Mouse (Mus musculus) ZHBTc4 (cell line): ENCODE measurements at regions not wholly inside any gene's neighbourhood (a gene's known extent, or its start where the extent isn't known, plus 50 kb on each side); places are given as distances from the start of the nearest gene placed in this dataset.
A peak's percentile ranks its signal among the peaks of the same experiment; 100 is the strongest.

ENCODE experiments used
- DNase-seq: peaks from one replicate; pipeline ENCODE4 v3.0.0-alpha.2; 2011; ENCODE audit warnings: low read depth, low spot score

DNA sequence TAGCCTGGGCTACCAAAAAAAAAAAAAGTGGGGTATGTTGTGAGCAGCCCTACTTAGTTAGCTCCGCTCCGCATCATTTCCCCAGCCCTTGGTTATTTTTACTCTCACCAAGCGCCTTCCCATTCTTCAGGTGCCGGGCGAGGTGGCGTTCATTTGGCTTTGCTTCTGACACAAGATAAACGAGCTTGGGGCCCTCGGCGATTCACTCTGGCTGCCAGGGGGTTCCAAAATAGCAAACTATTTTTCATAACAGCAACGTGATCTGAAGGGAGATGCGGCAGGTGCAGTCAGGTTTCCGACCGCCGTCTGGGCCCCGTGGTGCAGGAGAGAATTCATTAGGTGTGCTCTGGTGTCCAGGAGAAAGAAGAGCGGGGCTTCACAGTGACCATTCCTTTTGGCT is 403.6 kb upstream of the Rora start:
- DNase-seq: no peak

DNA sequence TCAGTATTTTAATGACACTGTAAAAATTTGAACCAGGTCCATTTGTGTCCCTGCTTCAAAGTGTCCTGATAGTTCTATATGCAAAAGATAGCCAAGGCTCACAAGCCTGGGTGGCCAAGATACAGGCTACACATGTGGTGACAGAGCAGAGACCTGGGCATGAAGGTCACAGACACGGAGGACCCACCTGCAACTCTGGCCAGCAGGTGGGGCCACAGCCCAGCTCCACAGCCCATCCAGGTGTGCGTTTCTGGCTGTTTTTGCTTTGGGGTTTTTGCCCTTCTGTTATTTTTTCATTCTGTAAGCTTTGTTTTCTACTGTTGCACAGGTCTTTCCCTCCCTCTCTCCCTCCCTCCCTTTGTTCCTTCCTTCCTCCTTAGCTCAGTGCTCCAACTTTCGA is 399.4 kb upstream of the Rora start:
- DNase-seq: no peak

DNA sequence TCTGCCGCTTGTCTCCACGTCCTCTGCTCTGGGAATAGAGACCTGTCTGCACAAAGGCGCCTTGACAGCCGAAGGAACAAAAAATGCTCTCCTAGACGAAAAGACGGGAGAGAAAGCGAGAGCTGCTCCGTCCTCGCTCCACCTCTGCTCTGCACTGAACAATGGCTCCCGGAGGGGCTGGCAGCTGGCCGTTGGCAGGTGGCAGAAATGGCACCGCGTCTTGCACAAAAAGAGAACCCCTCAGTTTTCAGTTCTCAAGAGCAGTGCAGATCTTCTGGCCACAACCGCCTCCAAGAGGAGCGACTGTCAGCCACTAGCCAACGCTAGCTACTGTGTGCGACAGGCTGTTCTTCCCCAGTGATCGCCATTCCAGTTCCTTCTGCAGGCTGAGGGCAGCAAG is 385.0 kb upstream of the Rora start:
- DNase-seq: no peak

DNA sequence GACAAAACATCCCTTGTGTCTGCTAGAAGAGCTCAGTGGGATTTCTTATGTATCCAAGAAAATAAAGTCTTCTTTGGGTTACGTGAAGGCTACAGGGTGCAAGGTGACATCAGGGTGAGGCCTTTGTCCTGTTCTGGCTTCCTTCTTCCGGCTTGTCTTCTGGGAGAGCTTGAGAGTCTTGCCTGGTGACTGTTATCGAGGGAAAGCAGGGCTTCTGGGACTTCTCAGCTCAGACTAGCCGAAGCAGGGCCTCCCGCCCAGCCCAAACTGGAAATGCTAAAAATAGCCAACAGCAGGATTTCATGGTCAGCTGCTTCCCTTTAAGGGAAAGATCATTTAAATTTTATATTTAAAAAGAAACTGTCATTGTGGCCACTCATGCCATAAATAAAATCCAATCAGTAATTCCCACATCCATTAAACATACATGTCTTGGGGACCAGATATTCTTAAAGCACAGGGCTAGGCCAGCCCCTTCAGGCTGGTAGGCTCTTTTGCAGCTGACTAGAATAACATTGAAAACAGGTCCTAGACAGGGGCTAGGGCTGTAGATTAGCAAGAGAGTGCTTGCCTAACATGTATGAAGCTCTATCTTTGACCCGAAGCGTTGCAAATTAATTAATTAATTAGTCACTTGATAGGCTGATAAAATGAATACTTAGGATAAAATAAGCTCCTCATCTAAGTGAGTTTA is 351.2 kb upstream of the Rora start:
- DNase-seq: no peak

DNA sequence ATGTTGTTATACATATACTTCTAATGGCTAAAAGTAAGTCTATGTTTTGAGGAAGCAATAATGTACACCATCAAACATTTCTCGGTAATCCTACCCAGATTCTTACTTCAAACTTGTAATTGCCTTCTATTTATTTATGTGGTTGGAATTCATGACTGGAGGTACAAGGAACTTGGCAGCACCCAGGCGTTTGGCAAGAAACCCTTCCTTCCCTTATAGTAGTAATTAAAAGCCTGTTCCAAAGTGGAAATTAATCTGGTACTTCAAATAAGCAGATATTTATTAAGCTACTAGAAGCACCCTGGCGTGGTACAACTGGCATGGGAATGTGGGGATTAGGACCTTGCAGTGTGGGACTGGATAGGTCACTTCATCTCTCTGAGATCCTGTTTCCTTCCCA is 322.9 kb upstream of the Rora start:
- DNase-seq: no peak

DNA sequence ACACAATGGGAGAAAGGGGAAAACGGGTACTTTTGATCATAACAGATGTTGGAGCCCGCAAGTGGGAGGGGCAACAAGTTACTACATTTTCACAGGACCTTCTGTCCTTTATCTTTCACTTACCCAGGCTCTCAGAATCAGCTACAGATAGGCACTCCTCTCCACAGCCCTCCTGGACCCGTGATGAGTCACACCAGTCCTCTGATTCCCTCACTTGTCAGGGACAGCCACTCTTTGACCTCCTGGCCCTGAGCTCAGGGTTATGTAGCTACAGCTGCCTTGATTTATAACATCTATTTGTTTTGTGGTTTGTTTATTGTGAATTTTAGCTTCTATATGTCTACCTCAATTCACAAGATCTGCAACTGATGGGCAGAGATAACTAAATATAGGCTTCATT is 312.7 kb upstream of the Rora start:
- no peak for DNase-seq

DNA sequence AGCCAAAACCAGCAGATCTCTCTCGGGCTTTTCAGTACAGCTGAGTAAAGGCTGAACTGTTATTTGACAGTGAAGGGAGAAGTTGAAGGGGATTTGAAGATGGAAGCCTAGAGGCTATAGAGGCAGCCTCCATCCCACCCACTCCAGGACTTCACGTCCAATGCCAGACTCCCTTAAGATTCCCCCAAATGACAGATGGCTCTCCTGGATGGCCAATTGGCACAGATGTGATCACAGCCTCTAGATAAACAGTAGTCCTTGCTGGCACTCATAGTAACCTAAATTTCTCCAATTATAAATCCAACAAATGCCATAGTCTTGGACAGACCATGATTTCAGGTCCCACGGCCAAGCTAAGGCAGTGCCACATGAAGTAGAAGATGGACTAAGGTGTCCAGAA is 312.1 kb upstream of the Rora start:
- DNase-seq: no peak

DNA sequence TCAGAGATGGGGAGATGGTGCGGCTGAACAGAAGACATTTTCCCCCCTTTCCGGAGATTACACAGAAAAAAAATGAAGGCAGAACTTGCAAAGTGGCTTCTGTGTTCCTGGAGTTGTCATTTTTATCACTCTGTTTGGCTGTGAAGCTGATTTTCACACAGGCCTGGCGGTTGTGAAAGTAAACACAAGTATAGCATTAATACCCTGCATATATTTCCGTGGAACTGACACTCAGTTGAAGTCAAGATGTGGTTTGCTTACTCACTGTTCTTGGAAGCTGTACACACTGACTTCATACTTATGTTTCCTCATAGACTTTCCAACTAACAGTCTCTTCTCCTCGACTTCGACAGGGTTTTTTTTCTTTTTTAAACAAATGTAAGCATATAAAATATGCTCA is 306.2 kb upstream of the Rora start:
- DNase-seq: no peak

DNA sequence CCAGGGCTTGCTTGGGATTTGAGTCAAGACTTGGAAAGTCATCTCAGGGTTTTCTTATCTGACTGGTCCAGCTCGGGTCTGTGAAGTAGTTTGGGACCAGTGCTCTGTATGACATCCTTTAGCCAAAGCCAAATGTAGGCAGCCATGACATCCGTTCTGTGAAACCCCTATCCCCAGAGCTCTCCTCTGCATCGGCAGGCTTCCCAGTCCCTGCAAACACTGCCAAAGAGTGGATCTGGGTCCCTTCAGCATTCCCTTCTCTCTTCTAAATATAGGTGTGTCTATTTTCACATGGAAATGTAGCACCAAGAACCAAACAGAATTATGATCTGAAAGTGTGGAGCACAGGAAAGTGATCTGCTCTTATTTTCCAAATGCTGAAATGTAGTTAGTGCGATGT is 302.1 kb upstream of the Rora start:
- no peak for DNase-seq

DNA sequence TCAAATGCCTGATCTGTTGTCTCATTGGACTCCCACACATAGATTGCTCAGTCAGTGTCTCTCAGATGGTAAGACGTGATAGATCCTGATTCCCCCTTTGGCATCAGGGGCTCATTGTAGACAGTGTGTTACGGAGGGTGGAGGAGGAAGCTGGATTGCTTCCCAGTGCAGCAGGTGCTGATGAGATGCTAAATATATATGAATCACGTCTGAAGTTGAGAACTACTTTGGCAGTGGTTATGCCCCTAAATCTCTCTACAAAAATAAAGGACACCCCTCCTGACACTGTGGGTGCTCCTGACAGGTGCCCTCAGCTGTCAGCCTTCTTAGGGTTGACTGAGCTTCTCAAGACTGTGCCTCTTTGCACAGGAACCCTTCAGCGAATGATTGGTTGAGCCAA is 299.1 kb upstream of the Rora start:
- no peak for DNase-seq

DNA sequence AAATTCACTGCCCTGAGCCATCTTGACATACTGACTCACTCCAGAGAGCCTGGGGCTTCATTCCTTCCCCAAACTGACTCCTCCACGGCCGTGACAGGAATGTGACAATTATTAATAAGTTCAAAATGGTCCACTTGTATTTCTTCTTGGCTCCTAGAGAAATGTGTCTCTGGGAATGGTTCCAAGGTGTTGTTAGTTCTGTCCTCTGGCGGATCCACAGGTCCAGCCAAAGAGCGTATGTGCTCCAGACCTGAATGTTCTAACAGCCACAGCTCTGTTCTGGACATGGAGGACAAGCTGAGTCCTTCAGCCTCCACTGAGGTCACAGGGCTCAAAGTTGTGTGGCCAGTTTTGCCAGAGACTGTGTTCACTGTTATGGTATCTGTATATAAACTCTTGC is 297.5 kb upstream of the Rora start:
- DNase-seq: no peak

DNA sequence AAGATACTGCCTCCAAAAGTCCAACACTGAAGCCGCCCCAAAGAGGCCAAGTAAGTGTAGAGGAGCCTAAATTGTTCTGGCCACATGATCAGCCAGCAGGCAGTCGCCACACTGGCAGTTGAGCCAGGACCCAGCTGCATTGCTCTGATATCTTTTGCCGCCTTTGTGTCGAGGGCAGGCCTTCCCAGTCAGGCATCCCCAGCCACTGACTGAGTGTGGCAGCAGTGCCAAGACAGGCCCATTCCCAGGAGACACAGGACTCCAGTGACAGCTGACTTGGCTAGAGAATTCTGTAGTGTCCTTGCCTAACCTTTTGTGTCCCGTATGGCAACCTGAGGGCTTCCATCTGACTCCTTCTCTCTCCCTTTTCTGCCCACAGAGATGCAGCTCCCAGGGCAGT is 296.4 kb upstream of the Rora start:
- no peak for DNase-seq

DNA sequence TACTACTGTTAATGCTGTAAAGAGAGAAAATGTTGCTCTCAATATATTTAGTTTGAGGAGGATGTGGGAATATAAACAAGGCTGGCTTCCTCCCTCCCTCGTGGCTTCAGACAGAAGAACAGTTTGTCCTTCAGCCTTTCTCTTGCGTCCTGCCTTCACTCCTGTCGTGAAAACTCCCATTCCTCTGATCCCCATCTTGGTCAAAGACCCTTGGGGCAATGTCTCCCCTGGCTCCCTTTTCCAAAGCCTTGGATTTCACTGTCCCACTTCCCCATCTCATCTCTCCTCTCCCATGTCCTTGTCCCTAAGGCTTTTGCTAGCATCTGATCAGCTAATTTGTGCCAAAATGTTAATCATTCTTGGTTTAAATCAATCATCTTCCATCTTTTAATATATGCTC is 286.6 kb upstream of the Rora start:
- DNase-seq: no peak

DNA sequence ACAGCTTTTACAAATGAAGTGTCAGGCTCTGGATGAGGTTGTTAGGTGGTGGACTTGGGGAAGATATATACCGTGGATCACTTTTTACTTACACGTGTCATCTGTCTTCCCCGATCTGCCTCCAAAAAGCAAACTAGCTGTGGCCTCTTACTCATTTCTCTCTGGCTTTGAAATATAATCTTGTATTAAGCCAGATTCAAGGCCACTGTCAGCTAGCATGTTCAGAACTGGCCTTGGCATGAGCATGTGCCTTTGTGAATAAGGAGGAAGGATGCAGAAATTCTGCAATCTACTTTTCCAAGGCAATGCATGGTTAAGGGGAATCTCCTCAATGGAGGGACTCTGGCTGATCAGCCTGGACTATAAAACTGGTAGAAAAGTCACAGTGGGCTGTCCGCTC is 286.0 kb upstream of the Rora start:
- no peak for DNase-seq

DNA sequence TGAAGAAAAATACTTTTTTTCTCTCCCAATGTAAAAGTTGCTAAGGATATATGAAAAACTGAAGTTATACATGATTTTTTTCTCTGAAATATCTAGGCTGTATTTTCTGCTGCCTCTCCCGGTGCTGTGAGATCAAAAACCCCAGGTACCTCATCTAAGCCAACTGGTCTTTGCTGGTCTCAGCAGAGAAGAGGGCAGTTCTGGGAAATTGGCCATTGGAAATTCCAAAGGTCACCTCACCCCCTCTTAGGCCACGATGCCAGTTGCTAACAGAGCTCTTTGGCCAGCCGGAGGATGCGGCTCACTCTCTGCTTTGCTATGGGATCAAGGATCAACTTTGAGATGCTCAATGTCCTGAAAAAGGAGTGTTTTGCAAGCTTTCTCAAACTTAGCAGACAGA is 280.9 kb upstream of the Rora start:
- no peak for DNase-seq

DNA sequence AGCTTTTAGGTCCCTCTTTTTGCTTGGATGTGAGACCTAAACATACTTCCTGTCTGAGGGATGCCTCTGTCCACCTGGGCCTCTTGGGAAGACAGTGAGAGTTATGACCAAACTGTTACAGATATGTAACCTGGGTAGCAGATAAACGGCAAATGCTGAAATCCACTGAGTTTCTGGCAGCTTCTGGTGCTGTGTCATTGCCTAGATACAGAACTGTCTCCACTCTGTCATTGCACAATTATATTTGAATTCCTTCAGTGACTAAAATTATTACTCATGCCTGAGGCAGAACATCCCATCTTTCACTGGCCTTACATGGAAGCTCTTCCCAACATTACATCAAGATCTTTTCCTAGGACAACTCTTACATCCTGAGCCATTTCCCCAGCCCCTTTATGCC is 277.4 kb upstream of the Rora start:
- no peak for DNase-seq

DNA sequence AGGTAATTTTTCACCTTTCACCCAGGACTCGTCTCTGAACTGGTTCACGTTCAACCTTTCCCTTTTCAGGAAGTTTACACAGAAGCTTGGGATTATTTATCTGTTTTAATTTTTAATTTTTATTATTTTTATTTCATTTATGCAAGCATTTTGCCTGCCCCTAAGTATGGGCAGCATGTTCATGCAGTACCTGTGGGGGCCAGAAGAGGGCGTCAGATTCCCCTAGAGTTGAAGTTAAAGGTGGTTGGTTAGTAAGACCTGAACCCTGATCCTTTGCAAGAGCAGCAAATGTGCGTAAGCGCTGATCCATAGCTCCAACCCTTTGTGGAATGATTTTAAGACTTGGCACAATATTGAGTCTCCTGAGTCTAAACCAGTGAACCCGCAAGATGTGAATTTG is 271.7 kb upstream of the Rora start:
- DNase-seq: peak; percentile 21

DNA sequence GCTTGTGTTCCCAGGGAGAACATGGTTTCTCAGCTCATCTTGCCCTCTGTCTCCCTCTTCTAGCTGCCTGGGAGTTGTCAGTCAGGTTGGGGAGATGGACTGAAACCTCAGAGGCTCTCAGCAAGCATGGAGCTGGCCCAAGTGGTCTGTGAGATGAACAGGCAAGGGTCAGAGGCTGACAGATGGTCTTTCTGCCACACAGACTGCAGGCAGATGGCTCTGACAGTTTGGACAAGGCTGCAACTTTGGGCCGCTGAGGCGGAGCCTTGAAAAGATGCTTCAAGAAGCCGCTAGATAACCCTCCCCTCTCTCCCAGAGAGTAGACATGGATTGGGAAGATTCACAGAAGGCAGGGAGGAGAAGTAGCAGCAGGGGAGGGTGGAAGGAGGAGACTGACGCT is 252.7 kb upstream of the Rora start:
- no peak for DNase-seq

DNA sequence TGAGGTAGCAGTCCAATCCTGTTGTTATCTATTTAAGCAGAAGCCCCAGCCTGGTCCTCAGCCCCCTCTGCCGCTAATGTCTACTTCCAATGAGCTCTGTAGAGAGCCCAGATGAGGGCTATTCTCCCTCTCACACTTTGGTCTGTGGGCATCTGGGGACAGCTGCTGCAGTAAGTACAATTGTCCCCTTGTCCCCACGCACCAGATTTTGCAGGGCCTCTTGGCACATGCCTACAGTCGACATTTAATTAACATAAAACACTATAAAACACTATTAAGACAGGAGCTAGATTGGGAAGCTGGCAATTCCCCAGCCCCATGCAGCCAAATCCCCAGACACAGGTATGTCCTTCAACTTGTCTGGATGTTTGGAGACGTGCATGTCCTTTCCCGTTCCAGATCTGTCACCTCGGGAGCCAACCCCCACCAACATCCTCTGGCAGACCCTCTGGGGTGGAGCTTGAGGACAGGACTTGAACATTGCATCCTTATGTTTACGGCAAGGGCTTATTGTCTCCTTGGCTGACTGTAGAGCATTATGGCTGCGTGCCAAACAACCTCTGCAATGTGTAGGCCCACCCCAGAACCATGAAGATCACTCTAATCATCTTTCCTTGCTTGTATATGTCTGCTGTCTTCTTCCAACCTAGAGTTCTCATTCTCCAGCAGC is 251.3 kb upstream of the Rora start:
- DNase-seq: no peak

DNA sequence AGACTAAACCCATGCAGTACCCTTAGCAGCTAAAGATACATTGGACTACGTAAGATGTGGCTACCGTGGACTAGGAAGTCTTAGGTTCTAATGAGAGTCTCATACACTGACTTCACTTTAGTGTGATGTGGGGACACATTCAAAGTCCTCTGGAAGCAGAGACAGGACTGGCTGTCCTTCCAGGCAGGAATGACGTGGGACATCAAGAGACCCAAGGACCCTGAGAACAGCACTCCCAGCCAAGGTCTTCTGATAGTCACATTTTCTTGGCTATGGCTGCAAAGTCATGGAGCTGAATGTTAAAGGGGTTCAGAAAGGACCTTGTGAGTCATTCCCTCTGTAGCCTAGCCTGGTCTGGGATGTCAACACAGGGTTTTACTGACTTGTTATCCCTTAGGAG is 250.6 kb upstream of the Rora start:
- DNase-seq: no peak

DNA sequence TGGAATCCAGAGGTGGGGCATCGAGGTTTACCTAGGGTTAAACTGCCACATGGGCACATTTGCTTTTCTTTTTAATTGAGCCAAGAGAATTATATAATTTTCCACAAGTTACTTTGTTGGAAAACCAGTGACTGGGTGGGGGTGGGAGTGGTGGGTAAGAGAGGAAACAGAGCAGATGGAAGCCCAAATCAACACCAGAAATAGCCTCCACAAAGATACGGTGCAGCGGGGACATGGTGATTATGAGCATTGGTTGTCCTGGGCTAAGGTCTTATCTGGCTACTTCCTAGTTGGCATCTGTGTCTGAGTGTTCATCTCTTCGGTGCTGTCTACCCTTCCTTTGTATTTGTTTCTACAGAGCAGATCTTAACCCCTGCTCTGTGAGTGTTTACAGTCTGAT is 250.1 kb upstream of the Rora start:
- no peak for DNase-seq

DNA sequence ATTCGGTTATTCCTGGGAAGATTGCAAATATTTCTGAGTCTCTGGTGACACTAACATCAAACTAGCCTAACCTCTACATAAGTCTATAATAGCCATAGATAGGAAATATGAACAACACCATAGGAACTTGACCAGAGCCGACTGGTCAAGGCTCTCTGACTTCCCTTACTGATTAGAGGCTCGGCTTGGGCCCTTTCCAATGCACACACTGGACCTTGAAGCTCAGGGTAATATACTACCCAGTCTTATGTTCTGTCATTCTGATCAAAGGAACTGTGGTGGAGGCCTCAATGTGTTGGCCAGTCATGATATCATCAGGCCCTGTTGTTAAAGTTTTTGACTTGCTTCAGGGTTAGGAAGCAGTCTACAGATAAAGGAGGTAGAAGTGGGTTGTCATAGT is 243.8 kb upstream of the Rora start:
- DNase-seq: no peak

DNA sequence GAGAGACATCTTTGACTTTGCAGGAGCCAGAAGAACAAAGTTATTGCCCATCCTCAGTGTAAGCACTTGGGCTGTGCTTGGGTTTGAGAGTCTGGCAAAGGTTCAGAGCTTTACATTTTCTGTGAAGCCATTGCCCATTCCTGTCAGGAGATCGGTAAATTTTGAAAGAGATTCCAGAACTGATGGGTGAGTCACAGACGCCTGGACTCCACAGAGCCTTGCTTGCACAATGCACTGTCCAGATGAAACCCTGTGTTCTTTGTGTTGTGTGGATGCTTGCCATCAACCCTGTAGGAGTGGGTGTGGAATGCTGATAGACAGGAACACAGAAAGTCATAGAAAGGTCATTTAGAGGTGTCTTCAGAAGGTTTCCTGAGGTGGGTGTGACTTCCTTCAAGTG is 227.3 kb upstream of the Rora start:
- DNase-seq: peak; percentile 74

DNA sequence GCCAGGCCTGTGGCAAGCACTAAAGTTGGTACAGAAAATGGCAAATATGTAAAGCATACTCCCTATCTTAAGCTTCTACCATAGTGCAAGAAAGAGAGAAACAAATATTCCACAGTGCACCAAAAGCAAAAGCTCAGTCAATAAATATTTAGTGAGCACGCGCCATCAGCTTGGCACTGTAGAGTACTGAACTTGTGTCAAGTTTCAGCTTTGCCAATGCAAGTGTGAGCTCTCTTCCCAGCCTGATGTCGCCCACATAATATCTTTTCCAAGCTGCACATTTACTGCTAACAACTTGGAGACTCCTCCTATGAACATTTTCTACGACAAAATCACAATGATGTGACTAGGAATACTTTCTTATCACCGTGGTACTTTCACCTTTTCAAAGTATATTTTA is 190.8 kb upstream of the Rora start:
- DNase-seq: no peak
